Mouse (Mus musculus) CH12.LX (cell line): Measurements from ENCODE around the gene Galk2.

Source experiments
- CTCF ChIP-seq, 2 experiments: IDR thresholded peaks in 1 of 2; conservative IDR thresholded peaks in 1 of 2; 2 replicates each; pipeline ENCODE4 v1.5.1; 2011 to 2012; ENCODE audit warnings: low read depth in 2 of 2, low read length in 2 of 2, improper control_type of control experiment in 1 of 2, inconsistent platforms in 1 of 2, mild to moderate bottlenecking in 1 of 2, moderate library complexity in 1 of 2
- KAT2A ChIP-seq: IDR thresholded peaks from 2 replicates; pipeline ENCODE4 v1.6.1; 2012; ENCODE audit warnings: low read length, improper control_type of control experiment, inconsistent platforms; ENCODE audit not compliant: insufficient replicate concordance
- SIN3A ChIP-seq: IDR thresholded peaks from 2 replicates; pipeline ENCODE4 v1.6.1; 2012; ENCODE audit warnings: low read length, improper control_type of control experiment, inconsistent platforms
- USF1 ChIP-seq: IDR thresholded peaks from 2 replicates; pipeline ENCODE4 v1.6.1; 2014; ENCODE audit warnings: low read depth, mild to moderate bottlenecking, inconsistent platforms, low read length, improper control_type of control experiment
- ZMIZ1 ChIP-seq: IDR thresholded peaks from 2 replicates; pipeline ENCODE4 v1.6.1; 2012; ENCODE audit warnings: low read depth, mild to moderate bottlenecking, inconsistent platforms, low read length, improper control_type of control experiment

GRCm38 (mm10) chr2:125973207-125973606 lies 114.3 kb downstream of the Galk2 start:
- TF ChIP-seq KAT2A (no peak), SIN3A (no peak), USF1 (no peak), CTCF (conservative IDR thresholded peaks at IDR 0.05 in 1 of 2, IDR thresholded peaks at IDR 0.05 in 1 of 2; ENCODE audit: low read depth in 2 of 2, low read length in 2 of 2) (no peak), ZMIZ1 (no peak)
